In the genomic region with DNA sequence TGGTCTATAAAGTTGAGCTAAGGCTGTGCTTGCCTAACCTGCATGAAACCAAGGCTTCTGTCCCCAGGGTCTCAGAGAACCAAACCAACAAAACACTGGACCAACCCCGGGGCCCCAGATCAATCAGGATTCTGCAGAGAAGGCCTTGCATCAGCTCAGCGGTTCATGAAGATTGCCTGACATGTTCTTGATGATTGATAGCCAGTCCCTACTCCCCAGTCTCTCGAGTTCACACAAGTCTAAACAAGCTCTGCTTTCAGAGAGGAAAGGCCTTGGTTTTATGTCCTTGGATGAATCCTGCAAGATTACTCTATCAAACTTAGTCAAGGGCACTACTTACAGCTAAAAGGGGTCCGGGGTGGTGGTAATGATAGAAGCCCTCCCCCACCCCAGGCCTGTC, we compare ENCODE assay signal across 7 mouse cellular contexts.
"Had no signal": no experiment of that assay in that cellular context is flagged by ENCODE, and none has a peak within 500 bp of the region (broad histone marks: within the 10 kb centered on the region; RNA-seq: fewer than 3 reads in every experiment).

No protein-coding gene starts in this region.

- ATAC-seq: midbrain, embryonic 13.5 days had no signal

- H3K9me3 ChIP-seq: kidney, embryonic 15.5 days; limb, embryonic 10.5 days; liver, embryonic 15.5 days; midbrain, embryonic 13.5 days had no signal

- H3K4me3 ChIP-seq: kidney, embryonic 15.5 days; left cerebral cortex, adult 2 months; limb, embryonic 10.5 days; liver, embryonic 15.5 days; midbrain, embryonic 13.5 days had no signal

- DNase-seq: right cerebral cortex, postnatal 14 days had no signal

- H3K9ac ChIP-seq: kidney, embryonic 15.5 days; liver, embryonic 15.5 days; midbrain, embryonic 13.5 days had no signal

- H3K4me2 ChIP-seq: kidney, embryonic 15.5 days; liver, embryonic 11.5 days; liver, embryonic 15.5 days; midbrain, embryonic 13.5 days had no signal

- H3K36me3 ChIP-seq: kidney, embryonic 15.5 days; limb, embryonic 10.5 days; liver, embryonic 15.5 days; midbrain, embryonic 13.5 days had no signal

- H3K27me3 ChIP-seq: kidney, embryonic 15.5 days; liver, embryonic 15.5 days; midbrain, embryonic 13.5 days had no signal

- H3K27ac ChIP-seq: kidney, embryonic 15.5 days; left cerebral cortex, adult 2 months; limb, embryonic 10.5 days; liver, embryonic 15.5 days; midbrain, embryonic 13.5 days had no signal

- H3K4me1 ChIP-seq: kidney, embryonic 15.5 days; limb, embryonic 10.5 days; liver, embryonic 15.5 days had no signal
